Mouse (Mus musculus): Measurements from ENCODE around the gene Dcdc2c.

- no peak for TF ChIP-seq GATA1 (IDR thresholded peaks at IDR 0.05; ENCODE audit: borderline replicate concordance, low read length)
- TF ChIP-seq FLI1 (IDR thresholded peaks at IDR 0.05; ENCODE audit: low read length) = no peak
Observed at GRCm38 (mm10) chr12:28482483-28483160, 69.6 kb downstream of the Dcdc2c start.
